Mouse (Mus musculus): ENCODE data around the gene Tnfaip1.

DNA sequence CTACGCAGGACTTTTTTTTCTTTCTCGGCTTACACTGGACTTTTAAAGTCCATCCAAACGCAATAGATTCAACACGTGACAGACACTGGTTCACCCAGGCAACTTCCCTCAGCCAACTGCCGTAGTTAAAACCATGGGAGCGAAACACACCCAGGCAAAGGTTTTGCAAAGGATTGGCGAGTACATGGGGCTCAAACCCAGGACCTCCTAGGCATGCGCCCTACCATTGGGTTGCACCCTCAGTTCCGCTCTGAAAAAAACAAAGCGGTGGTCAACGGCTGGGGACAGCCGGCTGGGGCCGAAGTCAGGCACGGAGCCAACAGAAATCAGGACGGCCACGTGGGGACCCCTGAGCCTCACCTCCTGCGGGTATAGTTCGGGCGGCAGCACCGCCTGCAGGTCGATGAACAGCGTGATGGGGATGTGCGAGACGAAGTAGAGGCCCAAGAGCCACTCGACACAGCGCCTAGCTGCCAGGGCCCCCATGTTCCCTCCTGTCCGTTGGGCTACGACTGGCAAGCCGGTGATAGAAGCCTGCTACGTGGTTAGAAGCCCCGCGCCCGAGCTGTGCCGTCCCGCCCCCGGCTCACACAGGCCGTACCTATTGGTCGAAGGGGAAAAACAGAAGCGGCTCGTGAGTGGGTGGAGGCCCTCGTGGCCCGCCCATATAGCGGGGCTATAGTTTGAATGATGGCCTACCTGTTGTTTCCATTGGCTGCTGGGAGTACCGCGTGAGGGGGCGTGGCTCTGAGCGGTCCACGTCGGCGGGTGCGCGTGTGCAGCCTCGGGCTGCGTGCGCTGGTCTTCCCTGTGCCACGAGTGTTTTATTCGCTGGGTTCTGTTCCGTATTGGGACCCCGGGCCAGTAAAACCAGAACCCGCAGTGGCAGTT, 14.3 kb upstream of the Tnfaip1 start, which contains the start of gene Tmem97:
- TF ChIP-seq GATA1 (IDR thresholded peaks at IDR 0.05; ENCODE audit: borderline replicate concordance, low read length) (no peak), FLI1 (IDR thresholded peaks at IDR 0.05; ENCODE audit: low read length) (no peak)
